Mouse (Mus musculus): ENCODE results near the gene Kpna2.

The Kpna2 gene

DNA sequence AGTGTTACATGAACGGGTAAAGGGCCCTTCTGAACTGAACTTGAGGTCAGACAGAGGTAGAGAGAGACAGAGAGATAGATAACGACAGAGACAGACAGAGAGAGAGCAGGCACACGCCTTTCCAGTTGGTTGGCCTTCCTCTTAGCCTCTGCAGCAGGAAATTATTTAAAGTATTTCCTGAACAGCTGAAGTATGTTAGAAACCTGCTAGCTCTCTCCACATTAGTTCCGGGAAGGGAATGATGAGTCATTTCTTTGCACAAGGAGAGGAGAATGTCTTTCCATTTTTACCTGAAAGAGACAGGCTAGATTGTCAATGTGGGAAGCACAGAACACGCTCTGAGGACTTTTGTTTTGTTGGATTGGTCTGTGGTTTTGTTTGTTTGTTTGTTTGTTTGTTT lies 17.0 kb downstream of the Kpna2 start:
- DNase-seq (ENCODE audit: low spot score) = no peak

GRCm38 (mm10) chr11:106981787-106982186 lies 17.6 kb downstream of the Kpna2 start:
- DNase-seq (ENCODE audit: low spot score) = no peak

- DNase-seq (ENCODE audit: low spot score) = peak; percentile 53
Measured at GRCm38 (mm10) chr11:106980455-106980854, 18.9 kb downstream of the Kpna2 start.

DNA sequence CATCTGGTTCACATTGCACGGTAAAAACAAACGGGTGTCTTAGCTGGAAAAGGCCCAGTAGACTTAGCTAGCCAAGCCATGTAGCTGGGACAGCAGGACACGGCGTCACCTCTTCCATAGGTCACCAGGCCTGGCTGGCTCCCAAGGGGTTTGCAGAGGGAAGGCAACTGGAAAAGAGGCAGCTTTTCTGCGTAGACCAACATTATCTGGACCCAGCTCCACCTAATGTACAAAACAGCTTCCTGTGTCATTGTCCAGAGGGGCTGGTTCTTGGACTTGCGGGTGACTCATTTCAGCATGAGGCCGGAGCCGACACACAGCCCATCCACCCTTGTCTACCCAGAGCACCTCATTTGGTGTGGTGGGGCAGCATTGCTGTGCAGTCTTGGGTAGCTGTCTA lies 23.1 kb downstream of the Kpna2 start:
- peak; percentile 63 for DNase-seq (ENCODE audit: low spot score)

DNA sequence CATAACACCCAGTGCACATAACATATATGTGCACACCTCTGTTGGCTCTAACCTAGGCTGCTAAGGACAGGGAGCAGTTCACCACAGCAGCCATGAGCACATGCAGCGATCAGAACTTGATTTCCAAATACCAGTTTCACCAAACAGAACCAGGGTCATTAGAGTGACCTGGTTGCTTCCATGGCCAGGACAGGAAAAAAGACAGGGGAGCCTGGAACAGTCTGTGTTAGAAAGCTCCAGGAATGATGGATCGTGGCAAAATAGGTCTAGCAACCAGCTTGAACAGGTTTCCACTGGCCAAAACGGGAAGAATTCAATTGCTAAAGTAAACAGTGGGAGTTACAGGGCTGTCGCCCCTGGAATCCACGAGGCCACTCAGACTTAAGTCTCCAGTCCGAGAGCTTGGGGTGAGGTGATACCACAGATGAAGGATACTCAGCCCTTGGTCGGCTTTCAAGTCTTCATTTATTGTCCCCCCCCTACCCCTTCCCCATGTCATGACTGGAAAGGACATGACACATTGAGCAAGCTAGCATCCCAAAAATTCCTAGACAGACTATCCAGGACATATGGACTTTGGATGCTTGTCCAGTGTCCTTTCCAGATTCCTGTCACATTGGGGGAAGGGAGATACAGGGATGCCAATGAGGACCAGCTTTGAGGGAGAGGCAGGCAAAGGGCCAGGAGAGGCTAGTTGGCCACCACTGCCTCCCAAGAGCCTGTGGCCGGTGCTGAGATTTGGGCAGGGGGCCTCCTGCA lies 23.7 kb downstream of the Kpna2 start:
- no peak for DNase-seq (ENCODE audit: low spot score)

DNA sequence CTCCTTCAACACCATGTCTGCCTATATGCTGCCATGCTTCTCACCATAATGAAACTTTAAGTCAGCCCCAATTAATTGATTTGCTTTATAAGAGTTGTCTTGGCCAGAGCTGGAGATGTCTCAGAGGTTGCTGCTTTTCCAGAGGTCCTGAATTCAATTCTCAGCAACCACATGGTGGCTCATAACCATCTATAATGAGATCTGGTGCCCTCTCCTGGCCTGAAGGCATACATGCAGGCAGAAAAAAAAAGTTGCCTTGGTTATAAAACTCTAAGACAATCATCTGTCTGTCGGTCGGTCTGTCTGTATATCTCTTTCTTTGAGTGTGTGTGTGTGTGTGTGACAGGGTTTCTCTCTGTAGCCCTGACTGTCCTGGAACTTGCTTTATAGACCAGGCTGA lies 24.9 kb downstream of the Kpna2 start:
- DNase-seq (ENCODE audit: low spot score) = no peak

GRCm38 (mm10) chr11:106973016-106973415 lies 26.3 kb downstream of the Kpna2 start:
- DNase-seq (ENCODE audit: low spot score) = no peak

DNA sequence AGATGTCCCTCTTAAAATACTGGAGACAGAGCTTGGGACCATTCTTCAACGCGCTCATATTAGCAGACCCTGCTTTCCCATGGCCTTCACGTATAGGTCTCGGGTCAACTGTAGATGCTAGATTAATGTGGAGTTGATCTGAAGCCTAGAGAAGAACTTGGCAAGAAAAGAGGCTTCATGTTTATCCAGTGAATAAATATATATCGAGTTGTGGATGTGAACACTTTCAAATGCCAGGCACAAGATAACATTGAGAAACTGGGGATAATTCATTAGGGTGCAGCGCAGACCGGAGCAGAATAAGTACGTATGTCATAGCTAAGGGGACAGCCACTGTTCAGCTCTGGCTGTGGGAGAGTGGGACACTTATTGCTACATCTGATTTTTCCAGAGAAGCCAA lies 29.5 kb downstream of the Kpna2 start:
- no peak for DNase-seq (ENCODE audit: low spot score)

DNA sequence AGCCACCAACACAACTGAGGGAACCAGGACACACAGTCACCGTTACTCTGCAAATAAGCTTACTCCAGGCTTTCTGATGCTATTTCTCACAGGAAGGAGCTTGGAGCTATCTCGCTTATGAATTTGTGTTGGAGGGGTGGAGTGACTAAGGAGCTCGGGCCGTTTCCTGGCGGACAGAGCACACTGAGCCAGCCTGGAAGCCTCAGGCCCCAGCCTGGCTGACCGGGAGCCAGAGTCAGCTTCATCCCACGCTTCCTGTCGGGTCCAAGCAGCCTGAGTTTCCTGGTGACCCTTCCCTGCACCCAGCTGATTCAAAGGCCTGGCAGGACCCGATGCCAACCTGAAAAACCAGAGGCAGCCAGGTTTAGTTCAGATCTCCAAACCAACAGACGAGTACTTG lies 31.7 kb downstream of the Kpna2 start:
- no peak for DNase-seq (ENCODE audit: low spot score)

DNA sequence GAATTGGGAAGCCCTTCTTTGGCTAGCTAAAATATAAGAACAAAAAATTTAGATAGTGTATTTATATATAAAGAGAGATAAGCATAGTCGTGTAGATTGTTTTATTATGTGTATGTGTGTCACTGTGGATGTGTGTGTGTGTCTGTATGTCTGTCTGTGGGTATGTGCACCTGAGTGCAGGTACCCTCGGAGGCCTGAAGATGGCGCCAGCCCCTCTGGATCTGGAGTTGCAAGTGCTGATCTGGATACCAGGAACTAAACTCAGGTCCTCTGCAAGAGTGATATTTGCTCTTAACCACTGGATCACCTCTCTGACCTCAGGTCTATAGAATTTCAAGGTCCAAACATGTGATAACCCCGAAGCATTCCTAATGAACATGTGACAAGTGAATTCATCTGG lies 33.5 kb downstream of the Kpna2 start:
- DNase-seq (ENCODE audit: low spot score) = no peak

GRCm38 (mm10) chr11:106962310-106962709 lies 37.0 kb downstream of the Kpna2 start:
- DNase-seq (ENCODE audit: low spot score) = no peak

- DNase-seq (ENCODE audit: low spot score) = no peak
Measured at GRCm38 (mm10) chr11:106961471-106962081, 37.8 kb downstream of the Kpna2 start.

- no peak for DNase-seq (ENCODE audit: low spot score)
Measured at GRCm38 (mm10) chr11:106959121-106959520, 40.2 kb downstream of the Kpna2 start.

GRCm38 (mm10) chr11:106958407-106959071 lies 40.8 kb downstream of the Kpna2 start:
- DNase-seq (ENCODE audit: low spot score) = no peak

DNA sequence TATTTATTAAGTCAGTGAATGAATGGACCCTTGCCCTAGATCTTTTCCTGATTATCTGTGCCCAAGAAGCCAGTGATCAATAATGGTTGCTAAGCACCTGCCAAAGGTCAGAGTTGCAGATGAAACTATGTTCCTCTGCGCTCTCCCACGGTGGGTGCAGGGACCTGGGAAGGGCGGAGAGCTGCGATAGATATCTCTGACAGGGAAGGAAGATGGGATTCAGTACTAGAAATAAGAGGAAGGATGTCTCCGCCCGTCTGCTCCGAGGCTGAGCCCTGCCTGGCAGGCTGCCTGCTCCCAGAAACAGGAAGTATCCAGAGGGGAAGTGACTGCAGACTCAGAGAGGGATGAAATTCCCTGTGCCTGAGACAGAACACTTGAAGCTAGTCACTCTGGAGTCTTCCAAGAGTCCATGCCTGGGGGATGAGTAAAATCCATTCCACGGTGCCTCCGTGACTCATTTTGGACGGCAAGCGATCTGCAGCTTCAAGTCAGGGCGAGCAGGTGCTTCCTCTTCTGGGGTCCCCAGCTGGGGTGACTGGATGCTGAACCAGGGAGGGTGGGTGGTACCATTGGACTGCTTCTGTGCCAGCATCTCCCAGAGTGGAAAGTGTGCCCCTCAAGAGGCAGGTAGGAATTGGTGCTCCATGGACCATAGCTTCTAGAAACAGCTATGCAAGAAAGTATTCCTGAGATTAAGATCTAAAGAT lies 41.9 kb downstream of the Kpna2 start:
- no peak for DNase-seq (ENCODE audit: low spot score)

- no peak for DNase-seq (ENCODE audit: low spot score)
Measured at GRCm38 (mm10) chr11:106954566-106954965, 44.8 kb downstream of the Kpna2 start.

DNA sequence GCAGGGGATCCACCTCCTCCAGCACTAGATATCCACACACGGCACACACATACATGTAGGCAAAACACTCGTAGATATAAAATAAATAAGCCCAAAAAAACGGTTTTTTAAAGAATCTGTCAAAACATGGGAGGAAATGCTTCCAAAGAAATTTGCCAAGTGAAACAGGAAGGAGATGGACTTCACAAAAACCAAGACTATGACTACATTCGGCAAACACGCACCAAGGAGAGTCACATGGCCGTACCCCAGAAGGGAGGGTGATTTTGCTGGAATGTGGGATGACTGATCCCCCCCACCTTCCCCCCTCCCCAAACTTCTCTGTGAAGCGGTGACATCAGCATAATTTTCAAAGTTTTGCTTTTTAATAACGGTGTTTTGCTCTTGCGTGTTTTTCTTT lies 45.2 kb downstream of the Kpna2 start:
- no peak for DNase-seq (ENCODE audit: low spot score)
